Mouse (Mus musculus) midbrain, postnatal 0 days (tissue): Measurements from ENCODE around the gene Pibf1. TPM values are rescaled to one million over a fixed set of nuclear protein-coding genes. Genes with fewer than 3 reads are reported as not detected.
A peak's percentile ranks its signal among the peaks of the same experiment; 100 is the strongest.

Source experiments
- ATAC-seq: fragments of 200-750 bp; cut with Nextera tagmentation; 2 replicates; pipeline ENCODE4 v1.8.0; 2017; ENCODE audit warnings: moderate number of reproducible peaks, mild to moderate bottlenecking, moderate TSS enrichment, moderate library complexity; ENCODE audit not compliant: low FRiP score
- DNase-seq: peaks from one replicate; pipeline ENCODE4 v3.0.0-alpha.2; 2015; ENCODE audit warnings: low spot score
- H3K27ac ChIP-seq: fragments of 300-500 bp; sonication (generic); 2 replicates; pipeline ENCODE4 v1.5.1; 2014; ENCODE audit warnings: low read depth, mild to moderate bottlenecking, low read length, mixed read lengths
- H3K27me3 ChIP-seq: fragments of 300-500 bp; sonication (generic); 2 replicates; pipeline ENCODE4 v1.6.1; 2014; ENCODE audit warnings: low read length, control low read depth, mixed read lengths; ENCODE audit not compliant: insufficient read depth
- H3K36me3 ChIP-seq: fragments of 300-500 bp; sonication (generic); 2 replicates; pipeline ENCODE4 v1.6.1; 2014; ENCODE audit warnings: low read length, control low read depth, mixed read lengths; ENCODE audit not compliant: insufficient read depth
- H3K4me1 ChIP-seq: fragments of 300-500 bp; sonication (generic); 2 replicates; pipeline ENCODE4 v1.6.1; 2014; ENCODE audit warnings: mild to moderate bottlenecking, control low read depth, antibody characterized with exemption, low read length, mixed read lengths; ENCODE audit not compliant: insufficient read depth
- H3K4me2 ChIP-seq: fragments of 300-500 bp; sonication (generic); 2 replicates; pipeline ENCODE4 v1.6.1; 2014; ENCODE audit warnings: low read depth, mild to moderate bottlenecking, low read length, mixed read lengths; ENCODE audit not compliant: poor library complexity, severe bottlenecking
- H3K4me3 ChIP-seq: fragments of 300-500 bp; sonication (generic); 2 replicates; pipeline ENCODE4 v1.5.1; 2014; ENCODE audit warnings: low read depth, mild to moderate bottlenecking, low read length, moderate library complexity
- H3K9ac ChIP-seq: fragments of 300-500 bp; sonication (generic); replicated peaks from 2 replicates; pipeline ENCODE4 v1.6.1; 2014; ENCODE audit warnings: mild to moderate bottlenecking, low read length, moderate library complexity, mixed read lengths; ENCODE audit not compliant: poor library complexity, severe bottlenecking
- H3K9me3 ChIP-seq: fragments of 300-500 bp; sonication (generic); 2 replicates; pipeline ENCODE4 v1.6.1; 2016; ENCODE audit warnings: low read length, control low read depth
- CTCF ChIP-seq: IDR thresholded peaks from 2 replicates; pipeline ENCODE4 v1.5.1; 2016; ENCODE audit warnings: antibody characterized with exemption, mild to moderate bottlenecking
- WGBS: fragments of 180-500 bp; shearing (Covaris S2); extraction: QIAGEN DNeasy Blood & Tissue Kit; methylation state at CpG from one replicate; pipeline ENCODE4 v1.1.7; 2014; 5-methylcytosine and 5-hydroxymethylcytosine counted together
- polyA plus RNA-seq: library from polyadenylated mRNA; unstranded; fragments of >200 nt; fragmentation: Nextera tagmentation; extraction: Ambion mirVana; gene quantifications from 2 replicates; pipeline ENCODE4 v1.2.1, GENCODE M21; 2015
- total RNA-seq: library from RNA; depleted of rRNA; stranded (reverse); fragments of >200 nt; gene quantifications from 2 replicates; pipeline ENCODE4 v1.2.3, GENCODE M21; 2014; rRNA removed

Pibf1 gene
- total and polyA plus RNA-seq, 2 experiments from 2014 or later = 11.5 to 14.4 TPM

GRCm38 (mm10) chr14:99295606-99296341, 196.6 kb downstream of the Pibf1 start:
- H3K9ac ChIP-seq = no peak overlapping the region
- WGBS = 45% methylated on average over 15 of the region's 15 CpGs
- H3K27ac ChIP-seq = no peak overlapping the region
- 0 out of 2 replicates have a peak, but pooled peaks cover 2% of the 10 kb centered on the region for H3K27me3 ChIP-seq
- no peaks in the 10 kb centered on the region for H3K4me1 ChIP-seq
- no peak for DNase-seq
- ATAC-seq = no peak
- H3K9me3 ChIP-seq = no peaks in the 10 kb centered on the region
- no peak overlapping the region for H3K4me2 ChIP-seq
- no peak overlapping the region for H3K4me3 ChIP-seq
- H3K36me3 ChIP-seq = no peaks in the 10 kb centered on the region
- no peak for TF ChIP-seq CTCF

- Histone ChIP-seq H3K4me1 (no peaks in the 10 kb centered on the region), H3K9ac (peak within 1 kb of the TSS; percentile 63), H3K4me2 (peak within 1 kb of the TSS; percentile 95), H3K27me3 (0 out of 2 replicates have a peak, but pooled peaks cover 4% of the 10 kb centered on the region), H3K4me3 (peak within 1 kb of the TSS; percentile 76), H3K36me3 (no peaks in the 10 kb centered on the region), H3K9me3 (no peaks in the 10 kb centered on the region), H3K27ac (no peak within 1 kb of the TSS; the same call in 1 of the 2 replicates)
- WGBS = 1% methylated on average over 60 of the region's 67 CpGs
- ATAC-seq (peak; percentile 96), DNase-seq (peak; percentile 94)
- no peak for TF ChIP-seq CTCF
Measured at GRCm38 (mm10) chr14:99298385-99299021, 199.3 kb downstream of the Pibf1 start, which contains the start of gene Klf5. TSS of gene Klf5 (plus strand) at chr14:99298691.

GRCm38 (mm10) chr14:99299022-99299481, 199.8 kb downstream of the Pibf1 start:
- H3K4me3 ChIP-seq = peak overlapping the region; percentile 76
- under 1% methylated on average over 28 of the region's 60 CpGs for WGBS
- no peak overlapping the region; the same call in 1 of the 2 replicates for H3K27ac ChIP-seq
- no peaks in the 10 kb centered on the region for H3K36me3 ChIP-seq
- DNase-seq (peak; percentile 50), ATAC-seq (peak; percentile 85)
- H3K4me1 ChIP-seq = no peaks in the 10 kb centered on the region
- TF ChIP-seq CTCF = peak; percentile 34
- H3K9ac ChIP-seq = peak overlapping the region; percentile 63
- 0 out of 2 replicates have a peak, but pooled peaks cover 4% of the 10 kb centered on the region for H3K27me3 ChIP-seq
- H3K9me3 ChIP-seq = no peaks in the 10 kb centered on the region
- peak overlapping the region; percentile 95 for H3K4me2 ChIP-seq

- Histone ChIP-seq H3K36me3 (no peaks in the 10 kb centered on the region), H3K9ac (peak overlapping the region; percentile 63; the same call in 1 of the 2 replicates), H3K27ac (no peak overlapping the region), H3K27me3 (0 out of 2 replicates have a peak, but pooled peaks cover 4% of the 10 kb centered on the region), H3K4me3 (peak overlapping the region; percentile 76), H3K4me2 (peak overlapping the region; percentile 95), H3K4me1 (no peaks in the 10 kb centered on the region), H3K9me3 (no peaks in the 10 kb centered on the region)
- 5% methylated on average over 21 of the region's 21 CpGs for WGBS
- ATAC-seq (no peak), DNase-seq (peak; percentile 27)
- TF ChIP-seq CTCF = no peak
Measured at GRCm38 (mm10) chr14:99299701-99300191, 200.5 kb downstream of the Pibf1 start.

- Histone ChIP-seq H3K36me3 (no peaks in the 10 kb centered on the region), H3K4me3 (no peak overlapping the region), H3K4me1 (no peaks in the 10 kb centered on the region), H3K27ac (no peak overlapping the region), H3K9me3 (no peaks in the 10 kb centered on the region), H3K4me2 (no peak overlapping the region), H3K9ac (no peak overlapping the region), H3K27me3 (0 out of 2 replicates have a peak, but pooled peaks cover 4% of the 10 kb centered on the region)
- ATAC-seq (no peak), DNase-seq (no peak)
- 58% methylated on average over 11 of the region's 11 CpGs for WGBS
- peak; percentile 46 for TF ChIP-seq CTCF
Measured at GRCm38 (mm10) chr14:99301472-99301871, 202.2 kb downstream of the Pibf1 start.

Other genes with a start within 250 kb of the Pibf1 start
- gene Rpl36a-ps1, start 105.1 kb upstream of the Pibf1 start, total RNA-seq = not detected in 2 replicates
- 0.90 TPM in 1 of 2 replicates, not detected in the other for gene Rpl36a-ps1, start 105.1 kb upstream of the Pibf1 start, polyA plus RNA-seq
- gene Mzt1, start 53.3 kb upstream of the Pibf1 start, total RNA-seq = 84.7 and 106 TPM in 2 replicates
- gene Mzt1, start 53.3 kb upstream of the Pibf1 start, polyA plus RNA-seq = 107 and 117 TPM in 2 replicates
- gene Bora, start 53.2 kb upstream of the Pibf1 start, total RNA-seq = 3.7 and 7.3 TPM in 2 replicates
- 7.1 and 7.4 TPM in 2 replicates for gene Bora, start 53.2 kb upstream of the Pibf1 start, polyA plus RNA-seq
- 19.6 and 27.7 TPM in 2 replicates for gene Dis3, start 346 bp downstream of the Pibf1 start, total RNA-seq
- 19.7 and 23.1 TPM in 2 replicates for gene Dis3, start 346 bp downstream of the Pibf1 start, polyA plus RNA-seq
- 1.8 and 3.6 TPM in 2 replicates for gene Klf5, start 199.3 kb downstream of the Pibf1 start, total RNA-seq
- 3.8 and 4.5 TPM in 2 replicates for gene Klf5, start 199.3 kb downstream of the Pibf1 start, polyA plus RNA-seq